Mouse (Mus musculus): Measurements from ENCODE around the gene Klf13. TPM values are rescaled to one million over a fixed set of nuclear protein-coding genes. Genes with fewer than 3 reads are reported as not detected.
A peak's percentile ranks its signal among the peaks of the same experiment; 100 is the strongest.

Klf13 gene
- polyA plus RNA-seq, 1 experiment from 2014 or later: 23.0 TPM

DNA sequence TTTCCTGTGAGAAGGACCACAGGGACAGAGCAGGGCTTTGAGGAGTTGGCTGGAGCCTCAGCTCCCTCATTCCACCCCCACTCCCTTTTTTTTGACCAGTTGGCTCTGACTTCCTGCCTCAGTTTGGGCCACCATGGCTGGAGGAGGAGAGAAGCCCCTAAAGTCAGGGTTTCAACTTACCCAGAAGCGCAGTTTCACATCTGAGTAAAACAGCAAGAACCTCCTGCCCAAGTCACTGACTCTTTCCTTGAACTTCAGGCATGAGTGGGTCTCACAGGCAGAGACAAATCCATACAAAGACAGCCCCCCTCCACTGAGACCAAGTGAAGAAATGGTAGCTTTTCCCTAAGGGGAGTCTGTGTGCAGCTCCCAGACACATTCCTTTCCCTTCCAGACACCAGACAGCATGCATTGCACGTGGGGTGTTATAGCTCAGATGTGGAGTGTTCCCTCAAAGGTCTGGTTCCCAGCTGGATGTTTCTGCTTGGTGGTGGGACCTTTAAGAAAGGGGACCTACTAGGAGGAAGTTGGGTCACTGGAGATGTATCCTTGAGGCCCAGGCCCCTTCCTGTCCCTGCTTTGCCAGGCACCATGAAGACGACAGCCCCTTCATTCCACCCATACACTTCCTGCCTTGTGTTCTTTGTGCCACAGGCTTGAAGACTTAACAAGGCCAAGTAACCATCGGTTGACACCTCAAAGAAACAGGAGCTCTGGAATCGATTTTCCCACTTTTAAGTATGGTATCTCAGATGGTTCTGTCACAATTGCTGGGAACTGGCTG lies 27.1 kb upstream of the Klf13 start:
- H3K36me3 ChIP-seq (ENCODE audit: control insufficient read depth, insufficient read depth, low read length): no peaks in the 10 kb centered on the region
- no peak overlapping the region for H3K9ac ChIP-seq (ENCODE audit: low read depth, low read length)
- no peak overlapping the region for H3K27ac ChIP-seq (ENCODE audit: low read depth, low read length)
- no peak overlapping the region for H3K4me3 ChIP-seq (ENCODE audit: low read length)
- WGBS: 61% methylated on average over 5 of the region's 5 CpGs
- ATAC-seq (ENCODE audit: low FRiP score, low TSS enrichment): no peak
- H3K4me2 ChIP-seq (replicated peaks; ENCODE audit: low read depth, low read length): no peak overlapping the region
- H3K27me3 ChIP-seq (ENCODE audit: control insufficient read depth, insufficient read depth, low read length): no peaks in the 10 kb centered on the region
- no peaks in the 10 kb centered on the region for H3K9me3 ChIP-seq (ENCODE audit: control insufficient read depth, low read length)
- no peaks in the 10 kb centered on the region for H3K4me1 ChIP-seq (ENCODE audit: control insufficient read depth, insufficient read depth, low read length)

DNA sequence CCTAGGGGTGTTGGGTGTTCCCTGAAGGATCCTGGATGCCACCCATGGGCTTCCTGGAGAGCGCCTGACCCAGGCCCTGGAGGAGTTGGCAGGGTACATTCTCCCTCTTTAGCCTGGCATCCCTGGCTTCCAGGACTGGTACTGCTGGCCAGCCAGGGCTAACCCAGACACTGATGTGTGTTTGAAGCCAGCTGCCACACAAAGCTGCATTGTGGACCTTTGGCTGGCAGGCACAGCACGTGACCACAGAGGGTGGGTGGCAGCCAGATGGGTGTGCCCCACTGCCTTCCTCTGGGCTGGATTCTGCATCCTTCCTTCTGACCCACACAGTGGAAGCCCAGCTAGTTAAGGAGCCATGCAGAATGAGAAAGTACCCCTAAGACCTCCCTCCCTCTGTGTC lies 26.4 kb upstream of the Klf13 start:
- ATAC-seq (ENCODE audit: low FRiP score, low TSS enrichment): no peak

DNA sequence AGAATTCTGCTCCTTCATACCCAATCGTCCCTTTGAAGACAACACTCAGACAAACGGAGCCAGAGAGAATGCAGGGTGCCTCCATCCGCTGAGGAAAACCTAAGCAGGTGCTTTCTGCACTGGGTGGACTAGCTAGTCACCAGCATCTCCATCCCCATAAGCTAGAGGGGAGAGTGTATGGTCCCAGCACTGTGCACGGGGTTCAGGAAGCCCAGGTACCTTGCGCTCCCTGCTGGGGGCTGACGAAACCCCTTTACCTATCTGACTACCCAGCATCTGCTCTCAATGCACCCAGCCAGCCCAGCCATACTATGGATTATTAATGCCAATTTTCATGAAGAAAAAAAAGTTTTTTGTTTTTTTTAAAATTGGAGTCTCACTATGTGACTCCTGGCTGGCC lies 25.4 kb upstream of the Klf13 start:
- no peak for ATAC-seq (ENCODE audit: low FRiP score, low TSS enrichment)
- no peaks in the 10 kb centered on the region for H3K9me3 ChIP-seq (ENCODE audit: control insufficient read depth, low read length)
- H3K27ac ChIP-seq (ENCODE audit: low read depth, low read length): no peak overlapping the region
- WGBS: 79% methylated on average over 6 of the region's 6 CpGs
- H3K36me3 ChIP-seq (ENCODE audit: control insufficient read depth, insufficient read depth, low read length): no peaks in the 10 kb centered on the region
- H3K9ac ChIP-seq (ENCODE audit: low read depth, low read length): no peak overlapping the region
- no peak overlapping the region for H3K4me3 ChIP-seq (ENCODE audit: low read length)
- H3K27me3 ChIP-seq (ENCODE audit: control insufficient read depth, insufficient read depth, low read length): no peaks in the 10 kb centered on the region
- no peaks in the 10 kb centered on the region for H3K4me1 ChIP-seq (ENCODE audit: control insufficient read depth, insufficient read depth, low read length)
- H3K4me2 ChIP-seq (replicated peaks; ENCODE audit: low read depth, low read length): no peak overlapping the region

More for the DNA sequence above, 26.4 kb upstream of the Klf13 start:
- no peaks in the 10 kb centered on the region for H3K27me3 ChIP-seq (ENCODE audit: control insufficient read depth, insufficient read depth, low read length)
- no peak overlapping the region for H3K4me3 ChIP-seq (ENCODE audit: low read length)
- no peak overlapping the region for H3K27ac ChIP-seq (ENCODE audit: low read depth, low read length)
- no peaks in the 10 kb centered on the region for H3K4me1 ChIP-seq (ENCODE audit: control insufficient read depth, insufficient read depth, low read length)
- no peak overlapping the region for H3K4me2 ChIP-seq (replicated peaks; ENCODE audit: low read depth, low read length)
- H3K36me3 ChIP-seq (ENCODE audit: control insufficient read depth, insufficient read depth, low read length): no peaks in the 10 kb centered on the region
- no peak overlapping the region for H3K9ac ChIP-seq (ENCODE audit: low read depth, low read length)
- no peaks in the 10 kb centered on the region for H3K9me3 ChIP-seq (ENCODE audit: control insufficient read depth, low read length)
- 80% methylated on average over 2 of the region's 2 CpGs for WGBS

DNA sequence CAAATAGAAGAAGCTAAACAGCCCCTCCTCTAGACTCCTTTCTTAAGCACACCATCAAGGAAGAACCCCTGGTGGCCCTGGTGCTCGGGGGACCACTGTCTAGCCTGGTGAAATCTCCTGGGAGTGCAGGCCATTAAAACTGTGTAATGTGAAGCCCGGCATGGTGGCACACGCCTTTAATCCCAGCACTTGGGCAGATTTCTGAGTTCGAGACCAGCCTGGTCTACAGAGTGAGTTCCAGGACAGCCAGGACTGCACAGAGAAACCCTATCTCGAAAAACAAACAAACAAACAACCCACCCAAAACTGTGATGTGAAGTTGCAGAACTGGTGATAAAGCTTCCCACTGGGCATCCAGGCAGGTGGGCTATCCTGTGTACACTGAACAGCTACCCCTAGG lies 24.9 kb upstream of the Klf13 start:
- Histone ChIP-seq H3K4me1 (ENCODE audit: control insufficient read depth, insufficient read depth, low read length) (no peaks in the 10 kb centered on the region), H3K4me2 (replicated peaks; ENCODE audit: low read depth, low read length) (no peak overlapping the region), H3K36me3 (ENCODE audit: control insufficient read depth, insufficient read depth, low read length) (no peaks in the 10 kb centered on the region), H3K27ac (ENCODE audit: low read depth, low read length) (no peak overlapping the region), H3K4me3 (ENCODE audit: low read length) (no peak overlapping the region), H3K27me3 (ENCODE audit: control insufficient read depth, insufficient read depth, low read length) (no peaks in the 10 kb centered on the region), H3K9me3 (ENCODE audit: control insufficient read depth, low read length) (no peaks in the 10 kb centered on the region), H3K9ac (ENCODE audit: low read depth, low read length) (no peak overlapping the region)
- no peak for ATAC-seq (ENCODE audit: low FRiP score, low TSS enrichment)
- WGBS: 72% methylated on average over 5 of the region's 5 CpGs

DNA sequence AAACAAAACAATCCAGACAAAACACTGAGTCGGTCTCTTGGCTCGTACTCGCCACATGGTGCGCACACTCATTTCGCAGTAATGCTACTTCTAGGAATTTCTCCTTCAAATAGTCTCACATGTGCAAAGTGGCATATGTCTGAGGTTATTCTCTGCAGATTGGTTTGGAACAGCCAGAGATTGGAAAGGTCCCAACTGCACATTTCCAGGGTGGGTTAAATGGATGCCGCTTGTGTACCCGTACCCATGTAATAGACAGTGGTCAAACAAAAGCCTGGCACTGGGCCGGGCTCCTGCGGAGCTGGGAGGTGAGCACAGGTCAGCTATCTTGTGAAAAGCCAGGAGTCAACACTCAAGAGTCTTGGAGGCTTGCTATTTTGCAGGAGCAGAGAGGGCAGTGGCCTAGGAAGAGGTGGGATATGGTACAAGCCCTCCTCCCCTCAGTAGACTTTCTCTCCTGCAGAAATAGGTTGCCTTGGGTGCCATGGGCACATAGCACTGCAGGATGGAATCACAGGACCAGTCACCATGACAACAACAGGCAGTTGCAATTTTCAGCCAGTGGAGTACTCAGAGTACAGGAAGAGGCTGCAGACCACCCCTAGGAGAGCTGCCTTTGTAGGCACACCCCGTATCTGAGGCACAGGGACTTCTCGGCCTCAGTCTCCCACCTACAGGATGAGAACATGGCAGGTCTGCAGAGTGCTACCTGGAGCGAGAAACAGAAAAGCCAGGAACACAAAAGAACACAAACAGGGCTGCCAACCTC lies 19.3 kb upstream of the Klf13 start:
- H3K9me3 ChIP-seq (ENCODE audit: control insufficient read depth, low read length): no peaks in the 10 kb centered on the region
- H3K27me3 ChIP-seq (ENCODE audit: control insufficient read depth, insufficient read depth, low read length): no peaks in the 10 kb centered on the region
- H3K4me1 ChIP-seq (ENCODE audit: control insufficient read depth, insufficient read depth, low read length): no peaks in the 10 kb centered on the region
- H3K4me2 ChIP-seq (replicated peaks; ENCODE audit: low read depth, low read length): no peak overlapping the region
- ATAC-seq (ENCODE audit: low FRiP score, low TSS enrichment): no peak
- H3K9ac ChIP-seq (ENCODE audit: low read depth, low read length): no peak overlapping the region
- H3K27ac ChIP-seq (ENCODE audit: low read depth, low read length): no peak overlapping the region
- 88% methylated on average over 12 of the region's 12 CpGs for WGBS
- no peaks in the 10 kb centered on the region for H3K36me3 ChIP-seq (ENCODE audit: control insufficient read depth, insufficient read depth, low read length)
- H3K4me3 ChIP-seq (ENCODE audit: low read length): no peak overlapping the region

DNA sequence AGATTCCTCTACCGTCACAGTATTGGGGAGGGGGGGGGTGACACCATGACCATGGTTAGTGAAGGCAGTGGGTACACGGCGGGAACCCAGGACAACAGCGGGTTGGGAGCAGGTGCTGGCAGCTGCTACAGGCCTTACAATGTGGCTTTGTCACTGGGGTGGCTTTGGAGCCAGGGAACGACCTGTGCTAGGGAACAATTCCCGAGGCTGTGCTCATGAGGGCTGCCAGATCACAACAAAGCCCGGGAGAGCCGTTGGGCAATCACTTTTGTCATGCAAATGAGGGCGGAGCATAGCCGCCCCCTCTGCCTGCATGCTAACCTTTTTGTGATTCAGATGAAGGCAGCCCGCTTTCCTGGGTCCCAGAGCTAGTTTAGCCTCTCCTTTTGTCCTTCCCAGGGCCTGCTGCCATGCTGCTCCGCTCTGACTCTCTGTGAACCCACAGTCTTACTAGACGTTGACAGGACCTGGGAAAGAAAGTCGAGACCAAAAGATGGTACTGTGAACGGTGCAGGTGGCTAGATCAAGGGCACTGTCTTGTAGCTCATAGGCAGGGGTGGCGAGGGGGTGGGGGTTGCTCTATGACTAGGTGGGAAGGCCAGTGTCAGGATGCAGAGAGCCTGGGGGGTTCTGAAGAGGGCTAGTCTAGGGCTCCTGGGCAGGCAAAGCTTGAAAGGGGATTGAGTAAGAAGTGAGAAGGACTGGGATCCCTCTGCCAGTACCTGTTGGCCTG lies 18.4 kb upstream of the Klf13 start:
- H3K9me3 ChIP-seq (ENCODE audit: control insufficient read depth, low read length): no peaks in the 10 kb centered on the region
- H3K9ac ChIP-seq (ENCODE audit: low read depth, low read length): no peak overlapping the region
- H3K4me2 ChIP-seq (replicated peaks; ENCODE audit: low read depth, low read length): no peak overlapping the region
- no peaks in the 10 kb centered on the region for H3K27me3 ChIP-seq (ENCODE audit: control insufficient read depth, insufficient read depth, low read length)
- no peaks in the 10 kb centered on the region for H3K36me3 ChIP-seq (ENCODE audit: control insufficient read depth, insufficient read depth, low read length)
- no peak overlapping the region for H3K4me3 ChIP-seq (ENCODE audit: low read length)
- 20% methylated on average over 16 of the region's 16 CpGs for WGBS
- H3K4me1 ChIP-seq (ENCODE audit: control insufficient read depth, insufficient read depth, low read length): no peaks in the 10 kb centered on the region
- H3K27ac ChIP-seq (ENCODE audit: low read depth, low read length): no peak overlapping the region
- ATAC-seq (ENCODE audit: low FRiP score, low TSS enrichment): 0 out of 2 replicates have a peak, but pooled peaks have one; percentile 9

DNA sequence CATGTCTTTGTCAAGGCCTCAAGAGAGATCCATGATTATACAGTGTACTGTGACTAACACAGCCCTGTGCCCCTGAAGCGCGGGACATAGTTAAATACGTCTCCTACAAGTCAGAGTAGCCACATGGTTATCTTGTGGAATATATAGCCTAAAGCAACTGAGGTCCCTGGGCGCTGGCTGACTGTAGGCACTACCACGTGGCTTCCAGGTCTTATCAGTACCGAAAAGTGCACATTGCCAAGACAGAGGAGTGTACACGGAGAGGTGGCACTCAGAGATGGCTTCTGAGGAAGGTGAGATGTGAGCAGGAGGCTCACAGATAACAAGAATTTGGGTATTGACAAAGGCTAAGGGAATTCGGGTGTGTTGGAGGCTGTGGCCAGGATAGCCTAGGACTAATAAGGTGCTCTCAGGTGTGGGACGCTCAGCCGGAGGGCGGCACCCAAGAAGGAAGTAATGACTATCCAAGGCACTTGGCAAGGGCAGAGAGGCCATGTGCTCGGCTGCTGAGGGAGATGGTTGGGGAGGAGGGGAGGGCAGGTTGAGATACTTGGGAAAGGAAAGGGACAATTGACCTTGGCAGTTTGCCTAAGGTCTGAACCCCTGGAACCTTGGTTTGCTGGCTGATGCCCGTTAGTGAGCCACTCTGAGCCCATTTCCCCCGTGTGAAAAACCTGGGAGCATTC lies 17.6 kb upstream of the Klf13 start:
- WGBS: 74% methylated on average over 14 of the region's 14 CpGs

DNA sequence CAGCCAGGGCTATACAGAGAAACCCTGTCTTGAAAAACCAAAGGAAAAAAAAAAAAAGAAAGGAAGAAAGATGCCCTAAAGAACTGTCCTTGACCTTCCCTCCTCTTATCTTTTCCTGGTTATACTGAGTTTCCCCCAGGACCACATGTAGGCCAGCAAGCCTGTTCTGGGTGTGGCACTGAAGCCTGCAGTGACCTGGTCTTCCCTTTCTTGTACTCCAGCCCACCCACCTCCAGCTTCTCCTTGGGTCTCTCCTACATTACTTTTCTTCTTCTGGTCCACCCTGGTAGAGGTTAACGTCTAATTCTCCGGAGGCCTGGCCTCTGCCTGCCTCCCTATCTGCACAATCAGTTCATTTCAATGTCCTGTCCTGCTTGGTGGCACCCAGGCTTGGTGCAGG lies 16.7 kb upstream of the Klf13 start:
- no peaks in the 10 kb centered on the region for H3K9me3 ChIP-seq (ENCODE audit: control insufficient read depth, low read length)
- WGBS: 83% methylated on average over 2 of the region's 2 CpGs

More for the DNA sequence above, 17.6 kb upstream of the Klf13 start:
- Histone ChIP-seq H3K27ac (ENCODE audit: low read depth, low read length) (no peak overlapping the region), H3K4me2 (replicated peaks; ENCODE audit: low read depth, low read length) (no peak overlapping the region), H3K36me3 (ENCODE audit: control insufficient read depth, insufficient read depth, low read length) (no peaks in the 10 kb centered on the region), H3K27me3 (ENCODE audit: control insufficient read depth, insufficient read depth, low read length) (no peaks in the 10 kb centered on the region), H3K4me3 (ENCODE audit: low read length) (no peak overlapping the region), H3K9ac (ENCODE audit: low read depth, low read length) (no peak overlapping the region), H3K4me1 (ENCODE audit: control insufficient read depth, insufficient read depth, low read length) (no peaks in the 10 kb centered on the region), H3K9me3 (ENCODE audit: control insufficient read depth, low read length) (no peaks in the 10 kb centered on the region)
- ATAC-seq (ENCODE audit: low FRiP score, low TSS enrichment): no peak

More for the DNA sequence above, 16.7 kb upstream of the Klf13 start:
- no peak overlapping the region for H3K27ac ChIP-seq (ENCODE audit: low read depth, low read length)
- no peak overlapping the region for H3K4me2 ChIP-seq (replicated peaks; ENCODE audit: low read depth, low read length)
- H3K4me1 ChIP-seq (ENCODE audit: control insufficient read depth, insufficient read depth, low read length): no peaks in the 10 kb centered on the region
- no peaks in the 10 kb centered on the region for H3K27me3 ChIP-seq (ENCODE audit: control insufficient read depth, insufficient read depth, low read length)
- H3K9ac ChIP-seq (ENCODE audit: low read depth, low read length): no peak overlapping the region
- H3K36me3 ChIP-seq (ENCODE audit: control insufficient read depth, insufficient read depth, low read length): no peaks in the 10 kb centered on the region
- H3K4me3 ChIP-seq (ENCODE audit: low read length): no peak overlapping the region
- no peak for ATAC-seq (ENCODE audit: low FRiP score, low TSS enrichment)

All from kidney, embryonic 14.5 days (tissue).